Mouse (Mus musculus) heart, embryonic 15.5 days (tissue): Measurements from ENCODE around the gene Nle1. TPM values are rescaled to one million over a fixed set of nuclear protein-coding genes. Genes with fewer than 3 reads are reported as not detected.

Source experiments
- ATAC-seq: fragments of 200-750 bp; cut with Nextera tagmentation; replicated peaks from 2 replicates; pipeline ENCODE4 v1.8.0; 2017; ENCODE audit warnings: low read depth, moderate TSS enrichment; ENCODE audit not compliant: insufficient number of reproducible peaks, insufficient read depth, low FRiP score
- H3K27ac ChIP-seq: fragments of 300-500 bp; sonication (generic); 2 replicates; pipeline ENCODE4 v1.5.1; 2015; ENCODE audit warnings: mild to moderate bottlenecking, inconsistent platforms
- H3K27me3 ChIP-seq: fragments of 300-500 bp; sonication (generic); 2 replicates; pipeline ENCODE4 v1.6.1; 2015; ENCODE audit warnings: inconsistent platforms
- H3K36me3 ChIP-seq: fragments of 300-500 bp; sonication (generic); 2 replicates; pipeline ENCODE4 v1.6.1; 2015; ENCODE audit warnings: mild to moderate bottlenecking, inconsistent platforms
- H3K4me1 ChIP-seq: fragments of 300-500 bp; sonication (generic); replicated peaks from 2 replicates; pipeline ENCODE4 v1.6.1; 2015; ENCODE audit warnings: inconsistent platforms
- H3K4me2 ChIP-seq: fragments of 300-500 bp; sonication (generic); 2 replicates; pipeline ENCODE4 v1.6.1; 2015; ENCODE audit warnings: inconsistent platforms, mild to moderate bottlenecking, moderate library complexity
- H3K4me3 ChIP-seq: fragments of 300-500 bp; sonication (generic); 2 replicates; pipeline ENCODE4 v1.5.1; 2015; ENCODE audit warnings: mild to moderate bottlenecking, inconsistent platforms
- H3K9ac ChIP-seq: fragments of 300-500 bp; sonication (generic); 2 replicates; pipeline ENCODE4 v1.6.1; 2015; ENCODE audit warnings: mild to moderate bottlenecking, inconsistent platforms
- H3K9me3 ChIP-seq: fragments of 300-500 bp; sonication (generic); replicated peaks from 2 replicates; pipeline ENCODE4 v1.6.1; 2016; ENCODE audit warnings: inconsistent platforms
- WGBS: fragments of 180-500 bp; shearing (Covaris S2); methylation state at CpG from one replicate; pipeline ENCODE4 v1.1.7; 2015; ENCODE audit warnings: mixed read lengths; 5-methylcytosine and 5-hydroxymethylcytosine counted together
- polyA plus RNA-seq: library from polyadenylated mRNA; unstranded; fragments of >200 nt; fragmentation: Nextera tagmentation; extraction: Ambion mirVana; gene quantifications from 2 replicates; pipeline ENCODE4 v1.2.1, GENCODE M21; 2015

Nle1 gene
- polyA plus RNA-seq, 1 experiment from 2014 or later: 17.7 TPM

- WGBS: 55% methylated on average over 10 of the region's 10 CpGs
- Histone ChIP-seq H3K9me3 (no peaks in the 10 kb centered on the region), H3K4me1 (peaks cover 16% of the 10 kb centered on the region), H3K27me3 (peaks cover 12% of the 10 kb centered on the region), H3K9ac (no peak overlapping the region; the same call in 1 of the 2 replicates), H3K4me2 (peak overlapping the region; percentile 95), H3K4me3 (0 out of 2 replicates have a peak overlapping the region, but pooled peaks have one; percentile 2), H3K27ac (no peak overlapping the region), H3K36me3 (no peaks in the 10 kb centered on the region)
- ATAC-seq: no peak
These were observed 19.7 kb downstream of the Nle1 start for GRCm38 (mm10) chr11:82888491-82888946.

DNA sequence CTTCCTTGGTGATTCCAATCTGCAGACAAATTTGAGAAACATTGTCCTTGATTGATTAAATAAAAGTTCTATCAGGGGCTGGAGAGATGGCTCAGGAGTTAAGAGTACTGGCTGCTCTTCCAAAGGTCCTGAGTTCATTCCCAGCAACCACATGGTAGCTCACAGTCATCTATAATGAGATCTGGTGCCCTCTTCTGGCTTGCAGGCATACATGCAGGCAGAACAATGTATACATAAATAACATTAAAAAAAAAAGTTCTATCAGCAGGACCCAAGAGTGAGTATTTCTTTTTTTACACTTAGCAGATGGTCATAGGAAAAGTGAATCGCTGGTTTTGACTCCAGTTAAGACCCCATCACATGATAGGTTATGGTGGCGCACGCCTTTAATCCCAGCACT is 21.7 kb downstream of the Nle1 start:
- no peak overlapping the region for H3K4me3 ChIP-seq
- no peak overlapping the region for H3K4me2 ChIP-seq
- H3K4me1 ChIP-seq: peaks cover 16% of the 10 kb centered on the region
- H3K36me3 ChIP-seq: peaks cover 11% of the 10 kb centered on the region; the same call in 1 of the 2 replicates
- peaks cover 3% of the 10 kb centered on the region for H3K27me3 ChIP-seq
- no peak overlapping the region for H3K9ac ChIP-seq
- no peak for ATAC-seq
- no peaks in the 10 kb centered on the region for H3K9me3 ChIP-seq
- no peak overlapping the region for H3K27ac ChIP-seq
- WGBS: 80% methylated on average over 3 of the region's 3 CpGs

GRCm38 (mm10) chr11:82883180-82883579 is 25.0 kb downstream of the Nle1 start:
- Histone ChIP-seq H3K9me3 (no peaks in the 10 kb centered on the region), H3K27me3 (no peaks in the 10 kb centered on the region), H3K27ac (no peak overlapping the region), H3K4me2 (no peak overlapping the region), H3K36me3 (peaks cover 24% of the 10 kb centered on the region; the same call in 1 of the 2 replicates), H3K9ac (no peak overlapping the region), H3K4me3 (no peak overlapping the region), H3K4me1 (peaks cover under 1% of the 10 kb centered on the region; the same call in 1 of the 2 replicates)
- 73% methylated on average over 8 of the region's 8 CpGs for WGBS
- no peak for ATAC-seq

GRCm38 (mm10) chr11:82877726-82878344 is 30.4 kb downstream of the Nle1 start:
- H3K4me3 ChIP-seq: no peak overlapping the region
- 0 out of 2 replicates have a peak, but pooled peaks cover 3% of the 10 kb centered on the region for H3K4me1 ChIP-seq
- no peak overlapping the region for H3K4me2 ChIP-seq
- H3K36me3 ChIP-seq: peaks cover 23% of the 10 kb centered on the region; the same call in 1 of the 2 replicates
- H3K27ac ChIP-seq: no peak overlapping the region
- WGBS: 78% methylated on average over 7 of the region's 7 CpGs
- ATAC-seq: no peak
- H3K27me3 ChIP-seq: no peaks in the 10 kb centered on the region
- no peak overlapping the region for H3K9ac ChIP-seq
- H3K9me3 ChIP-seq: no peaks in the 10 kb centered on the region

DNA sequence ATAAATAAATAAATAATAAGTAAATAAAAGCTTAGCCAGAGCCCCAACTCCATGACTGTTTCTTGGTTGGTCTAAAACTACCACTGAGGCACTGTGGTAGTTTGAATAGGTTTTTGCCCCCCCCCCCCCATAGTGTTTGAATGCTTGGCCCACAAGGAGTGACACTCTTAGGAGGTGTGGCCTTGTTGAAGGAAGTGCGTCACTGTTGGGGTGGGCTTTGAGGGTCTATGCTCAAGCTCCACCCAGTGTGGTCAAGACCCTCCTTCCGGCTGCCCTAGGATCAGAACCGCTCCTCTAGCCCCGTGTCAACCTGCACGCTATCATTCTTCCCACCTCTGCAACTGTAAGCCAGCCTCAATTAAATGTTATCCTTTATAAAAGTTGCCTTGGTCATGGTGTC is 32.6 kb downstream of the Nle1 start:
- Histone ChIP-seq H3K4me1 (peaks cover 5% of the 10 kb centered on the region; the same call in 1 of the 2 replicates), H3K27me3 (no peaks in the 10 kb centered on the region), H3K27ac (no peak overlapping the region), H3K9me3 (no peaks in the 10 kb centered on the region), H3K4me2 (no peak overlapping the region), H3K36me3 (peaks cover 11% of the 10 kb centered on the region; the same call in 1 of the 2 replicates), H3K9ac (no peak overlapping the region), H3K4me3 (no peak overlapping the region)
- WGBS: 87% methylated on average over 5 of the region's 5 CpGs
- no peak for ATAC-seq

GRCm38 (mm10) chr11:82874924-82875323 is 33.3 kb downstream of the Nle1 start:
- H3K27me3 ChIP-seq: no peaks in the 10 kb centered on the region
- 0 out of 2 replicates have a peak overlapping the region, but pooled peaks have one; percentile 24 for H3K27ac ChIP-seq
- H3K36me3 ChIP-seq: peaks cover 9% of the 10 kb centered on the region; the same call in 1 of the 2 replicates
- no peaks in the 10 kb centered on the region for H3K9me3 ChIP-seq
- no peak for ATAC-seq
- 0 out of 2 replicates have a peak overlapping the region, but pooled peaks have one; percentile 10 for H3K4me2 ChIP-seq
- H3K4me3 ChIP-seq: no peak overlapping the region
- 22% methylated on average over 5 of the region's 5 CpGs for WGBS
- no peak overlapping the region for H3K9ac ChIP-seq
- peaks cover 12% of the 10 kb centered on the region for H3K4me1 ChIP-seq

GRCm38 (mm10) chr11:82871031-82871446 is 37.2 kb downstream of the Nle1 start, which contains the start of gene Rffl:
Gene Rffl (minus strand): TSS chr11:82871210.
- peak within 1 kb of the TSS; percentile 69 for H3K27ac ChIP-seq
- H3K9me3 ChIP-seq: no peaks in the 10 kb centered on the region
- peak within 1 kb of the TSS; percentile 85 for H3K9ac ChIP-seq
- H3K4me1 ChIP-seq: peaks cover 16% of the 10 kb centered on the region
- H3K36me3 ChIP-seq: no peaks in the 10 kb centered on the region
- peak; percentile 93 for ATAC-seq
- peak within 1 kb of the TSS; percentile 99 for H3K4me3 ChIP-seq
- WGBS: 1% methylated on average over 43 of the region's 43 CpGs
- no peaks in the 10 kb centered on the region for H3K27me3 ChIP-seq
- H3K4me2 ChIP-seq: peak within 1 kb of the TSS; percentile 91

GRCm38 (mm10) chr11:82870173-82871030 is 37.8 kb downstream of the Nle1 start:
- Histone ChIP-seq H3K4me2 (peak overlapping the region; percentile 91), H3K27me3 (no peaks in the 10 kb centered on the region), H3K36me3 (no peaks in the 10 kb centered on the region), H3K4me1 (peaks cover 16% of the 10 kb centered on the region), H3K9me3 (no peaks in the 10 kb centered on the region), H3K27ac (peak overlapping the region; percentile 69), H3K4me3 (peak overlapping the region; percentile 99), H3K9ac (peak overlapping the region; percentile 85)
- 3% methylated on average over 36 of the region's 36 CpGs for WGBS
- peak; percentile 30 for ATAC-seq

GRCm38 (mm10) chr11:82869506-82870172 is 38.6 kb downstream of the Nle1 start:
- 0 out of 2 replicates have a peak overlapping the region, but pooled peaks have one; percentile 85 for H3K9ac ChIP-seq
- no peaks in the 10 kb centered on the region for H3K9me3 ChIP-seq
- H3K4me1 ChIP-seq: peaks cover 13% of the 10 kb centered on the region
- no peaks in the 10 kb centered on the region for H3K27me3 ChIP-seq
- H3K27ac ChIP-seq: no peak overlapping the region; the same call in 1 of the 2 replicates
- WGBS: 65% methylated on average over 9 of the region's 9 CpGs
- peak overlapping the region; percentile 91 for H3K4me2 ChIP-seq
- H3K4me3 ChIP-seq: peak overlapping the region; percentile 99
- ATAC-seq: no peak
- H3K36me3 ChIP-seq: no peaks in the 10 kb centered on the region

DNA sequence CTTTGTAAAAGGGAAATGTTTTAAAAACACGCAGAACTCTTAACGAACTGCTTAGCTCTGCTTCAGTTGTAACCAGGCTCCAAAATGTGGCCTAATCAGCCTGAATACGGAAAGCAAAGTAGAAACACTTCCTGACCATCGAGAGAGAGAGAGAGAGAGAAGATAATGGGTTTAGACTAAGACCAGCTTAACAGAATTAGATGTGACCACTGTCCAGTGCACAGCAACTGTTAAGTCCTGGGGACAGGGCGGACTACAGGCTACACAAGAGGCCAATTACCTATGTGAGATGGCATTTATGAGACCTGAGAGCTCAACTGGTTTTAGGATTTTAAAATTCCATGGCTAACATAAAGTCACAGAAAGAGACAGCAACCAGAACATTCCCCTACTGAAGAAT is 40.3 kb downstream of the Nle1 start:
- Histone ChIP-seq H3K27ac (no peak overlapping the region), H3K36me3 (no peaks in the 10 kb centered on the region), H3K4me3 (no peak overlapping the region), H3K27me3 (no peaks in the 10 kb centered on the region), H3K9me3 (no peaks in the 10 kb centered on the region), H3K4me1 (peaks cover 17% of the 10 kb centered on the region), H3K9ac (no peak overlapping the region), H3K4me2 (no peak overlapping the region)
- WGBS: 64% methylated on average over 5 of the region's 5 CpGs
- ATAC-seq: no peak
